Mouse (Mus musculus) spleen, adult 2 months (tissue): Measurements from ENCODE around the gene Tmem47. TPM values are rescaled to one million over a fixed set of nuclear protein-coding genes. Genes with fewer than 3 reads are reported as not detected.

ENCODE experiments used
- DNase-seq, 2 experiments: peaks; one replicate each; pipeline versions ENCODE4 v3.0.0 to v3.0.0-alpha.2; 2012 to 2021; ENCODE audit warnings: low spot score in 2 of 2, low read depth in 1 of 2
- H3K27ac ChIP-seq: fragments of 200-500 bp; 2 replicates; pipeline ENCODE4 v1.5.1; 2012; ENCODE audit warnings: low read length, inconsistent platforms; ENCODE audit not compliant: insufficient read depth
- H3K27me3 ChIP-seq: fragments of 200-500 bp; 2 replicates; pipeline ENCODE4 v1.6.1; 2012; ENCODE audit warnings: mild to moderate bottlenecking, moderate library complexity, low read length, inconsistent platforms; ENCODE audit not compliant: control insufficient read depth, insufficient read depth
- H3K36me3 ChIP-seq: fragments of 200-500 bp; 2 replicates; pipeline ENCODE4 v1.6.1; 2012; ENCODE audit warnings: mild to moderate bottlenecking, low read length, inconsistent platforms; ENCODE audit not compliant: control insufficient read depth, insufficient read depth
- H3K4me1 ChIP-seq: fragments of 200-500 bp; 2 replicates; pipeline ENCODE4 v1.6.1; 2011; ENCODE audit warnings: inconsistent platforms; ENCODE audit not compliant: control insufficient read depth, insufficient read depth, insufficient read length
- H3K4me3 ChIP-seq: fragments of 200-500 bp; 2 replicates; pipeline ENCODE4 v1.5.1; 2011; ENCODE audit warnings: mild to moderate bottlenecking, inconsistent platforms; ENCODE audit not compliant: insufficient read depth, insufficient read length; ENCODE audit errors: extremely low read depth
- CTCF ChIP-seq: fragments of 200-500 bp; IDR thresholded peaks from 2 replicates; pipeline ENCODE4 v1.5.1; 2011; ENCODE audit warnings: mild to moderate bottlenecking, inconsistent platforms; ENCODE audit not compliant: insufficient read depth, insufficient read length, insufficient replicate concordance; ENCODE audit errors: extremely low read depth
- POLR2A ChIP-seq: fragments of 200-500 bp; IDR thresholded peaks from 2 replicates; pipeline ENCODE4 v1.6.1; 2011; ENCODE audit warnings: low read depth, low read length, inconsistent platforms
- WGBS: fragments of 180-500 bp; shearing (Covaris S2); methylation state at CpG from one replicate; pipeline ENCODE4 v1.1.7; 2018; 5-methylcytosine and 5-hydroxymethylcytosine counted together
- polyA plus RNA-seq: library from polyadenylated mRNA; depleted of rRNA; stranded (reverse); fragments of >200 nt; gene quantifications from 2 replicates; pipeline ENCODE4 v1.2.3, GENCODE M21; 2012

Gene Tmem47
- polyA plus RNA-seq, 1 experiment: 2.4 TPM

- H3K4me1 ChIP-seq: no peaks in the 10 kb centered on the region
- no peaks in the 10 kb centered on the region for H3K36me3 ChIP-seq
- no peak overlapping the region for H3K4me3 ChIP-seq
- no peaks in the 10 kb centered on the region for H3K27me3 ChIP-seq
- 76% methylated on average over 2 of the region's 2 CpGs for WGBS
- no peak for TF ChIP-seq POLR2A
- TF ChIP-seq CTCF: no peak
- H3K27ac ChIP-seq: no peak overlapping the region
- no peak for DNase-seq
These were observed 14.7 kb downstream of the Tmem47 start for GRCm38 (mm10) chrX:81085025-81085752.

DNA sequence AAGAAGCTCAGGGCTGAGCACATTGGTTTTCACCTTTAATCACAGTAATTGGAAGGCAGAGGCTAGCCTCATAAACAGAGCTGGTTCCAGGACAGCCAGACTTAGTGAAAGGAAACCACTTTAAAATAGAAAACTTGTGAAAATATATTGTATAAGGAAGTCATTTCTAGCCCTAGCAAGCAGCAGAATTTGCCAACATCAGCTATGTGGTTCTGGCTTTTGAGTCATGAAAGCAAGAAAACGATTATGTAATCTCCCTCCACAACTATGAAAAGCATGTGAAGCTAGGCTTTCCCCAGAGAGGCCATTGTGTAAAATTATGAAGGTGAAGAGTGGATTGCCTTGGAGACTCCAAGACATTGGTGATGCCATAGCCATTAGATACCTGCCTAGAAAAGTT lies 76.9 kb downstream of the Tmem47 start:
- TF ChIP-seq CTCF: no peak
- no peak for TF ChIP-seq POLR2A
- Histone ChIP-seq H3K4me1 (no peaks in the 10 kb centered on the region), H3K36me3 (no peaks in the 10 kb centered on the region), H3K27me3 (no peaks in the 10 kb centered on the region), H3K4me3 (no peak overlapping the region), H3K27ac (no peak overlapping the region)
- no peak for DNase-seq
- 54% methylated on average over 1 of the region's 1 CpGs for WGBS
